Mouse (Mus musculus) liver, embryonic 14.5 days (tissue): ENCODE data around the gene Hmbs.

Experiments used
- CTCF ChIP-seq: IDR thresholded peaks from 2 replicates; pipeline ENCODE4 v1.5.1; 2016; ENCODE audit warnings: antibody characterized with exemption, low read depth, control low read depth
- EP300 ChIP-seq: IDR thresholded peaks from 2 replicates; pipeline ENCODE4 v1.6.1; 2016; ENCODE audit warnings: antibody characterized with exemption, low read depth

DNA sequence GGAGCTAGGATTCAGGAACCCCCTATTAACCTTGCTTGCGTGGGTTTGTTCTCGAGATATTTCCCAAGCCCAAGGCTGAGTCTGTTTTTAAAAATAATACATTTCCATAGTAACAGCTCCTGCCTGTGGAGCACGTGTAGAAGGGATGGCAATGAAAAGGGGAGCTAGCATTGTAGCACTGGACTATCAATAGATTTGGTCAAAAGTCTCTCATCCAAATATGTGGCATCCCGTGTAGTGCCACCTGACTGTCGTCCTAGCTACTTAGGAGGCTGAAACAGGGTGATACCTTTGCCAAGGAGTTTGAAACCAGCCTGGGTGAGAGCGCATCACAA is 23.3 kb downstream of the Hmbs start:
- no peak for TF ChIP-seq EP300
- no peak for TF ChIP-seq CTCF
